Mouse (Mus musculus): ENCODE data around the gene Fbxw4.
A peak's percentile ranks its signal among the peaks of the same experiment; 100 is the strongest.

Fbxw4 gene

GRCm38 (mm10) chr19:45615415-45616213, 44.5 kb downstream of the Fbxw4 start:
- no peak for DNase-seq (ENCODE audit: low spot score in 2 of 2)

GRCm38 (mm10) chr19:45614928-45615327, 45.2 kb downstream of the Fbxw4 start:
- DNase-seq (ENCODE audit: low spot score in 2 of 2), result no peak

GRCm38 (mm10) chr19:45614375-45614774, 45.7 kb downstream of the Fbxw4 start:
- no peak for DNase-seq (ENCODE audit: low spot score in 2 of 2)

GRCm38 (mm10) chr19:45610823-45611222, 49.3 kb downstream of the Fbxw4 start:
- no peak for DNase-seq (ENCODE audit: low spot score in 2 of 2)

GRCm38 (mm10) chr19:45608648-45609339, 51.3 kb downstream of the Fbxw4 start:
- DNase-seq (ENCODE audit: low spot score in 2 of 2), result no peak

GRCm38 (mm10) chr19:45607479-45607878, 52.6 kb downstream of the Fbxw4 start:
- no peak for DNase-seq (ENCODE audit: low spot score in 2 of 2)

- no peak for DNase-seq (ENCODE audit: low spot score in 2 of 2)
These were observed 53.4 kb downstream of the Fbxw4 start for GRCm38 (mm10) chr19:45606701-45607100.

- no peak for DNase-seq (ENCODE audit: low spot score in 2 of 2)
These were observed 57.5 kb downstream of the Fbxw4 start for GRCm38 (mm10) chr19:45602606-45603005.

- DNase-seq (ENCODE audit: low spot score in 2 of 2), result no peak
These were observed 63.0 kb downstream of the Fbxw4 start for GRCm38 (mm10) chr19:45597106-45597505.

- DNase-seq (ENCODE audit: low spot score in 2 of 2), result no peak
These were observed 63.7 kb downstream of the Fbxw4 start for GRCm38 (mm10) chr19:45596434-45596833.

- DNase-seq (ENCODE audit: low spot score in 2 of 2), result no peak
These were observed 64.1 kb downstream of the Fbxw4 start for GRCm38 (mm10) chr19:45596019-45596418.

- DNase-seq (ENCODE audit: low spot score in 2 of 2), result no peak
These were observed 64.6 kb downstream of the Fbxw4 start for GRCm38 (mm10) chr19:45595481-45595880.

- DNase-seq (ENCODE audit: low spot score in 2 of 2), result no peak
These were observed 66.0 kb downstream of the Fbxw4 start for GRCm38 (mm10) chr19:45594079-45594478.

GRCm38 (mm10) chr19:45592916-45593315, 67.2 kb downstream of the Fbxw4 start:
- no peak for DNase-seq (ENCODE audit: low spot score in 2 of 2)

GRCm38 (mm10) chr19:45591704-45592103, 68.4 kb downstream of the Fbxw4 start:
- DNase-seq (ENCODE audit: low spot score in 2 of 2), result no peak

GRCm38 (mm10) chr19:45589761-45590160, 70.4 kb downstream of the Fbxw4 start:
- DNase-seq (ENCODE audit: low spot score in 2 of 2), result no peak

- DNase-seq (ENCODE audit: low spot score in 2 of 2), result no peak
These were observed 72.4 kb downstream of the Fbxw4 start for GRCm38 (mm10) chr19:45587509-45588292.

- DNase-seq (ENCODE audit: low spot score in 2 of 2), result no peak
These were observed 73.3 kb downstream of the Fbxw4 start for GRCm38 (mm10) chr19:45586850-45587249.

- no peak for DNase-seq (ENCODE audit: low spot score in 2 of 2)
These were observed 75.1 kb downstream of the Fbxw4 start for GRCm38 (mm10) chr19:45584856-45585620.

- DNase-seq (ENCODE audit: low spot score in 2 of 2), result no peak
These were observed 77.0 kb downstream of the Fbxw4 start for GRCm38 (mm10) chr19:45583136-45583535.

- no peak for DNase-seq (ENCODE audit: low spot score in 2 of 2)
These were observed 78.0 kb downstream of the Fbxw4 start for GRCm38 (mm10) chr19:45582161-45582560.

GRCm38 (mm10) chr19:45581257-45581656, 78.9 kb downstream of the Fbxw4 start:
- DNase-seq (ENCODE audit: low spot score in 2 of 2), result peak; percentile 47 to 75
